In the genomic region with DNA sequence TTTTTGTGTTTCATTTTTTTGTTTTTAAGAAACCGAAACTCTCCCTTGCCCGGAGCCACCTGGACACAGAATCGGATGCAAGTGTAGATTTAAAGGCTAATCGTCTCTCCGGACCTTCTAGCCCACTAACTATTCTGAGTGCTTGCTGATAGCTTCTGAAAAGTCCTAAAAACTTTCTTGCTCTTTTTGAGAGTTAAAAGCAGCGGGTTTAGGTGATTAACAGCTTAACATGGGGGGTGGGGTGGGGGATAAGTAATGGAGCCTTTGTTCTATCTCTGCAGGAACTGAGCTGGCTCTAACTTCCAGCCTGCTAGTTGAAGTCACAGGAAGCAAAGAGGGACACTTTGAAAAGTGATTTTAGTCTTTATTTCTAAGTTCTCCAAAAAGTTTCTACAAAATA, we compare ENCODE assay signal across 19 mouse cellular contexts. TPM values are rescaled to one million over a fixed set of nuclear protein-coding genes. Genes with fewer than 3 reads are reported as not detected.
"Had no signal": no experiment of that assay in that cellular context is flagged by ENCODE, and none has a peak within 500 bp of the region (broad histone marks: within the 10 kb centered on the region; RNA-seq: fewer than 3 reads in every experiment).

No protein-coding gene starts in this region.

- H3K4me3 ChIP-seq: neural tube, embryonic 13.5 days; neural tube, embryonic 15.5 days; stomach, embryonic 15.5 days had no signal

- H3K9ac ChIP-seq: neural tube, embryonic 13.5 days; neural tube, embryonic 15.5 days; stomach, embryonic 15.5 days had no signal

- H3K27ac ChIP-seq: neural tube, embryonic 13.5 days; neural tube, embryonic 15.5 days; stomach, embryonic 15.5 days; stomach, postnatal 0 days had no signal

- H3K27me3 ChIP-seq: neural tube, embryonic 13.5 days; neural tube, embryonic 15.5 days; stomach, embryonic 15.5 days had no signal

- H3K36me3 ChIP-seq: neural tube, embryonic 13.5 days; neural tube, embryonic 15.5 days; stomach, embryonic 15.5 days had no signal

- DNase-seq: retina, postnatal 1 day; right cerebral cortex, adult 18-20 months; right cerebral cortex, postnatal 14 days; right cerebral cortex, postnatal 25 days; right cerebral cortex, postnatal 4 days; spleen, adult 18-20 months; thymus, adult 18-20 months; thymus, adult 2 months; thymus, postnatal 14 days; thymus, postnatal 25 days; thymus, postnatal 36 days; thymus, postnatal 4 days had no signal

- H3K9me3 ChIP-seq: neural tube, embryonic 13.5 days; neural tube, embryonic 15.5 days; stomach, embryonic 15.5 days had no signal

- H3K4me1 ChIP-seq: neural tube, embryonic 13.5 days; neural tube, embryonic 15.5 days; stomach, embryonic 15.5 days had no signal

- H3K4me2 ChIP-seq: neural tube, embryonic 13.5 days; neural tube, embryonic 15.5 days; stomach, embryonic 15.5 days had no signal

RNA-seq across cellular contexts. Expression of a gene that starts 24.2 kb away (rescaled TPM):
- total RNA-seq: neutrophil, adult 5-6 weeks had no signal
- polyA plus RNA-seq: small intestine, adult 2 months; thymus, postnatal 0 days had no signal
